Mouse (Mus musculus): Measurements from ENCODE around the gene Gm20896. TPM values are rescaled to one million over a fixed set of nuclear protein-coding genes. Genes with fewer than 3 reads are reported as not detected.
"Not testable (repeated sequence)": the region's sequence is repeated elsewhere in the genome, so short reads cannot be mapped to it uniquely, and the experiment has no call there.

Gene Gm20896
- total RNA-seq (2021) (not detected), polyA plus RNA-seq (2012; rRNA removed) (not detected in 2 replicates)
- long read RNA-seq, result 0 reads

GRCm38 (mm10) chrY:35921426-35921825, at the start of gene Gm20896:
Gm20896 (minus strand) TSS chrY:35921526.
- H3K79me2 ChIP-seq (replicated peaks; ENCODE audit: control insufficient read depth, insufficient read depth, low read length); intact Hi-C loops (cut with DNase I); H3K36me3 ChIP-seq (ENCODE audit: control insufficient read depth, insufficient read depth, low read length); H3K27ac ChIP-seq; H3K27me3 ChIP-seq (ENCODE audit: control insufficient read depth, insufficient read depth, low read length); H3K9ac ChIP-seq (ENCODE audit: low read depth, low read length); H3K4me3 ChIP-seq; H3K4me1 ChIP-seq (ENCODE audit: control insufficient read depth, insufficient read depth, low read length); DNase-seq: not testable (repeated sequence)
- 29% methylated on average over 2 of the region's 6 CpGs for WGBS
